Mouse (Mus musculus) liver, postnatal 0 days (tissue): ENCODE data around the gene Sfta2. TPM values are rescaled to one million over a fixed set of nuclear protein-coding genes. Genes with fewer than 3 reads are reported as not detected.

Experiments
- ATAC-seq: fragments of 200-750 bp; cut with Nextera tagmentation; 2 replicates; pipeline ENCODE4 v1.8.0; 2017; ENCODE audit warnings: mild to moderate bottlenecking, moderate library complexity
- DNase-seq: peaks from one replicate; pipeline ENCODE4 v3.0.0-alpha.2; 2016
- H3K27ac ChIP-seq: fragments of 300-500 bp; sonication (generic); 2 replicates; pipeline ENCODE4 v1.5.1; 2014; ENCODE audit warnings: antibody characterized with exemption, moderate library complexity, mild to moderate bottlenecking, low read depth
- H3K27me3 ChIP-seq: fragments of 300-500 bp; sonication (generic); 2 replicates; pipeline ENCODE4 v1.6.1; 2014; ENCODE audit warnings: low read length, control low read depth, mixed read lengths; ENCODE audit not compliant: insufficient read depth
- H3K36me3 ChIP-seq: fragments of 300-500 bp; sonication (generic); replicated peaks from 2 replicates; pipeline ENCODE4 v1.6.1; 2014; ENCODE audit warnings: mild to moderate bottlenecking, control low read depth, low read length, moderate library complexity, mixed read lengths; ENCODE audit not compliant: insufficient read depth
- H3K4me1 ChIP-seq: fragments of 300-500 bp; sonication (generic); 2 replicates; pipeline ENCODE4 v1.6.1; 2014; ENCODE audit warnings: antibody characterized with exemption, mild to moderate bottlenecking, control low read depth; ENCODE audit not compliant: insufficient read depth
- H3K4me2 ChIP-seq: fragments of 300-500 bp; sonication (generic); 2 replicates; pipeline ENCODE4 v1.6.1; 2014; ENCODE audit warnings: low read depth, mild to moderate bottlenecking, low read length, moderate library complexity, mixed read lengths
- H3K4me3 ChIP-seq: fragments of 300-500 bp; sonication (generic); 2 replicates; pipeline ENCODE4 v1.5.1; 2014; ENCODE audit warnings: low read depth, low read length
- H3K9ac ChIP-seq: fragments of 300-500 bp; sonication (generic); replicated peaks from 2 replicates; pipeline ENCODE4 v1.6.1; 2014; ENCODE audit warnings: mild to moderate bottlenecking, moderate library complexity
- H3K9me3 ChIP-seq: fragments of 300-500 bp; sonication (generic); 2 replicates; pipeline ENCODE4 v1.6.1; 2016; ENCODE audit warnings: mild to moderate bottlenecking, control low read depth, low read length, mixed read lengths
- CTCF ChIP-seq: sonication (generic); IDR thresholded peaks from 2 replicates; pipeline ENCODE4 v1.5.1; 2016; ENCODE audit warnings: antibody characterized with exemption, low read depth
- EP300 ChIP-seq: IDR thresholded peaks from 2 replicates; pipeline ENCODE4 v1.6.1; 2016; ENCODE audit warnings: antibody characterized with exemption, low read depth, mild to moderate bottlenecking
- WGBS: fragments of 180-500 bp; shearing (Covaris S2); extraction: QIAGEN DNeasy Blood & Tissue Kit; methylation state at CpG from one replicate; pipeline ENCODE4 v1.1.7; 2014; ENCODE audit not compliant: insufficient replicate concordance; 5-methylcytosine and 5-hydroxymethylcytosine counted together
- polyA plus RNA-seq: library from polyadenylated mRNA; unstranded; fragments of >200 nt; fragmentation: Nextera tagmentation; extraction: Ambion mirVana; gene quantifications from 2 replicates; pipeline ENCODE4 v1.2.1, GENCODE M21; 2015

Sfta2 gene
- polyA plus RNA-seq, 1 experiment from 2014 or later = not detected

DNA sequence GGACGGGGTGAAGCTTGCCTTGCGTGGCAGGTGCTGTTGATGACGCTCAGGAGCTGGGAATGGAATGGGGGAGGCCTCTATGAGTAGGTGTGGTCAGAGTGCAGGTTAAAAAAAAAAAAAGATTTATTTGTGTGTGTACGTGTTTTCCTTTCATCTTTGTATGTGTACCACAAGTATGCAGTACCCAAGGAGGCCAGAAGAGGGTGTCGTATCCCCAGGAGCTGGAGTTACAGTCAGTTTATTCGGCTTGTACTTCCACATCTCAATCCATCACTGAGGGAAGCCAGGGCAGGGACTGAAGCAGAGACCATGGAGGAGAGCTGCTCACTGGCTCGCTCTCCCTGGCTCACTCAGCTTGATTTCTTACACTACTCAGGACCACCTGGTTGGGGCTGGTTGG is 29.9 kb upstream of the Sfta2 start:
- Histone ChIP-seq H3K4me2 (no peak overlapping the region), H3K9me3 (no peaks in the 10 kb centered on the region), H3K4me1 (no peaks in the 10 kb centered on the region), H3K36me3 (no peaks in the 10 kb centered on the region), H3K27me3 (peaks cover 26% of the 10 kb centered on the region), H3K27ac (no peak overlapping the region), H3K4me3 (no peak overlapping the region), H3K9ac (no peak overlapping the region)
- ATAC-seq = no peak
- TF ChIP-seq EP300 = no peak
- no peak for TF ChIP-seq CTCF
- no peak for DNase-seq
- 90% methylated on average over 7 of the region's 7 CpGs for WGBS

DNA sequence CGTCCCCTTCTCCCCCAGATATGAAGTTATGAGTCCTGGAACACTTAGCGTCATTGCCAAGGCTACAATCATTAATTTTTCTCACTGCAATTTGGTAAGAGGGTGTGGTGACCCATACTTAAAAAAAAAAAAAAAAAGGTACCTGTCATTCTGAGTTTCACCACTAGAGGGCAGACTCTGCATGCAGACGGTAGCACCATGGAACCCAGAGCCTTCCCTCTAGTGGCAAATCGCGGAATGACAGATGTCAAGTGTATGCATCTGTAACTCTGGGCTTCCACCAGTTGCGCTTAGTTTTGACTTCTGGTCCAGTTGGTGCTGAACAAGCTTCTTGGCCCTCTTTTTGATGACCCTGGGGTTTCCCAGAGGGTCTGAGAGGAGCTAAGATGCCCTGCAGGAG is 23.1 kb upstream of the Sfta2 start:
- TF ChIP-seq CTCF (peak; percentile 100), EP300 (no peak)
- Histone ChIP-seq H3K4me3 (no peak overlapping the region), H3K36me3 (no peaks in the 10 kb centered on the region), H3K27me3 (no peaks in the 10 kb centered on the region), H3K4me1 (no peaks in the 10 kb centered on the region), H3K9me3 (no peaks in the 10 kb centered on the region), H3K4me2 (no peak overlapping the region), H3K27ac (no peak overlapping the region), H3K9ac (no peak overlapping the region)
- ATAC-seq (peak; percentile 71), DNase-seq (peak; percentile 88)
- 20% methylated on average over 6 of the region's 6 CpGs for WGBS

DNA sequence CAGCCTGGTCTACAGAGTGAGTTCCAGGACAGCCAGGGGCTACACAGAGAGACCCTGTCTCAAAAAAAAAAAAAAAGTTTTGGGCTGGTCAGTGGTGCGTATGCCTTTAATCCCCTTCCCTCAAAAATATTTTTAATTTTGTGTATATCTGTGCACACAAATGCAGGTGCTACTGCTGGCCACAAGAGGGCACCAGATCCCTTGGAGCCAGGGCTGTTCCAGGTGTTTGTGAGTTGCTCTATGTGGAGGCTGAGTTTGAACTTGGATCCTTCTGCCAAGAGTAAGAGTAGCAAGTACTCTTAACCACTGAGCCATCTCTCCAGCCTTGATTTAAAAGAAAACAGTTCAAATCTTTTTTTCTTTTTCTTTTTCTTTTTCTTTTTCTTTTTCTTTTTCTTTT is 18.4 kb upstream of the Sfta2 start:
- H3K27ac ChIP-seq = no peak overlapping the region
- no peak overlapping the region for H3K4me3 ChIP-seq
- no peak for ATAC-seq
- H3K4me2 ChIP-seq = no peak overlapping the region
- H3K9ac ChIP-seq = no peak overlapping the region
- no peaks in the 10 kb centered on the region for H3K9me3 ChIP-seq
- no peak for DNase-seq
- TF ChIP-seq CTCF (peak; percentile 67), EP300 (no peak)
- no peaks in the 10 kb centered on the region for H3K27me3 ChIP-seq
- H3K36me3 ChIP-seq = no peaks in the 10 kb centered on the region
- H3K4me1 ChIP-seq = no peaks in the 10 kb centered on the region
- WGBS = 89% methylated on average over 1 of the region's 1 CpGs

DNA sequence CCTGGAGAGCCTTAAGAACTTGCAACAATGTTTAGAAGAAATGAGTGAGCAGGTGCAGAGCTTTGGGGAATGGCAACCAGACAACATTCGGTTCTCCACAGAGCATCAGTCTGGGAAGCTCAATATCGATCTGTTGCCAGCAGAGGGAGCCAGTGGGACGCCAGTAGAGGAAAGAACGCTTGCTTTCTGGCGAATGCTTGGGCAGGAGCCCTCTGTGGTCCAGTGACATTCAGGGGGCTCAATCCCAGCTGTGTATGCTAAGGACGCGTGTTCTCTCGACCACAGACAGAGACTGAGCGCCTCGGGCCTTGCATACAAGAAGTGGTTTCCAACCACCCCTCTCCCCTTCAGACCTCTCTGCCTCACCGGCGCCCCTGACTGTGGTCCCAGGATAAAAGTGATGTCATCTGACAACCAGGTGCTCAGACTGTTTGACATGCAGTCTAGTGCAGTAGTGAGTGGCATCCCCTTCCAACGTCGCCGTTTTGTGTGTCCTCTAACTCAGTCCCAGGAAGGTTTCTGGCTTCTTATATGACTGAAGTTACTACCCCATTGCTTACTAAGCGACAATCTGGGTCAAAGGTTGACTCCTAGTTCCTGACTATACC is 16.9 kb upstream of the Sfta2 start:
- Histone ChIP-seq H3K27me3 (no peaks in the 10 kb centered on the region), H3K36me3 (no peaks in the 10 kb centered on the region), H3K27ac (no peak overlapping the region), H3K9ac (no peak overlapping the region), H3K4me2 (peak overlapping the region; percentile 30; the same call in 1 of the 2 replicates), H3K4me3 (no peak overlapping the region), H3K4me1 (no peaks in the 10 kb centered on the region), H3K9me3 (no peaks in the 10 kb centered on the region)
- ATAC-seq (peak; percentile 66), DNase-seq (peak; percentile 78)
- 15% methylated on average over 16 of the region's 16 CpGs for WGBS
- TF ChIP-seq EP300 (no peak), CTCF (peak; percentile 81)

DNA sequence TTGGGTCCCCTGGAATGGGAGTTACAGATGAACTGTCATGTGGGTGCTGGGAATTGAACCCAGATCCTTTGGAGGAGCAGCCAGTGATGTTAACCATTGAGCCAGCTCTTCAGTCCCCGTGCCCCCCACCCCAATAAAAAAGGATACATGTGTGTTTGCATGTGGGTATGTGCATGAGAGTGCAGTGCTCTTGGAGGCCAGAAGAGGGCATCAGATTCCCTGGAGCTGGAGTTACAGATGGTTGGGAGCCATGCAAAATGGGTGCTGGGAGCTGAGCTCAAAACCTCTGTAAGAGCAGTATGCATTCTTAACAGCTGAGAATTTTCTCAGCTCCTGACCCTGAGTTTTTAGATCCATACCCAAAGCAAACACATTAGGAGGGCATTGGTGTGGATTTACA is 14.1 kb upstream of the Sfta2 start:
- Histone ChIP-seq H3K36me3 (no peaks in the 10 kb centered on the region), H3K9ac (no peak overlapping the region), H3K4me2 (no peak overlapping the region), H3K4me3 (no peak overlapping the region), H3K9me3 (no peaks in the 10 kb centered on the region), H3K4me1 (no peaks in the 10 kb centered on the region), H3K27me3 (no peaks in the 10 kb centered on the region), H3K27ac (no peak overlapping the region)
- ATAC-seq = no peak
- WGBS = 60% methylated on average over 1 of the region's 1 CpGs
- TF ChIP-seq CTCF (0 out of 2 replicates have a peak, but pooled peaks have one; percentile 12), EP300 (no peak)
- no peak for DNase-seq

DNA sequence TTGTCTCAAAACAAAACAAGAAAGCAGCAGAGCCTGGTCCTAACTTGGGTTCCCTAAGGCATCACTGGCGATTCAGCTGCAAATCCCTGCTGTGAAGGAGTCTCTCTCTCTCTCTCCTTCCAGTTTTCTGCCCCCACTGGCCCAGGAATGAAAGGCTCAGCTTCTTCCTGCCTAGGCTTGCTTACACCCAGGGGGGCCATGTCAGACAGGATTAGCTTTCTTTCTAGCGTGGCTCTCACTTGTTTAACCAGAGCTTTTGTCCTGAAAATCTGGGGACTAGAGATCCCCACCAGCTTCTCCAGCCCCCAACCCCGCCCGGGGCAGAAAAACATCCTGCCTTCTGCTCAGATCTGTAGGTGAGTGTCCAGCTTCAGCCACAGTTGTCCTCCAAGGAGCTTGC is 13.0 kb upstream of the Sfta2 start:
- ATAC-seq = no peak
- Histone ChIP-seq H3K9me3 (no peaks in the 10 kb centered on the region), H3K4me3 (no peak overlapping the region), H3K9ac (no peak overlapping the region), H3K4me2 (no peak overlapping the region), H3K27ac (no peak overlapping the region), H3K4me1 (no peaks in the 10 kb centered on the region), H3K36me3 (no peaks in the 10 kb centered on the region), H3K27me3 (no peaks in the 10 kb centered on the region)
- DNase-seq = no peak
- no peak for TF ChIP-seq CTCF
- TF ChIP-seq EP300 = no peak
- 45% methylated on average over 4 of the region's 4 CpGs for WGBS
